In the genomic region with DNA sequence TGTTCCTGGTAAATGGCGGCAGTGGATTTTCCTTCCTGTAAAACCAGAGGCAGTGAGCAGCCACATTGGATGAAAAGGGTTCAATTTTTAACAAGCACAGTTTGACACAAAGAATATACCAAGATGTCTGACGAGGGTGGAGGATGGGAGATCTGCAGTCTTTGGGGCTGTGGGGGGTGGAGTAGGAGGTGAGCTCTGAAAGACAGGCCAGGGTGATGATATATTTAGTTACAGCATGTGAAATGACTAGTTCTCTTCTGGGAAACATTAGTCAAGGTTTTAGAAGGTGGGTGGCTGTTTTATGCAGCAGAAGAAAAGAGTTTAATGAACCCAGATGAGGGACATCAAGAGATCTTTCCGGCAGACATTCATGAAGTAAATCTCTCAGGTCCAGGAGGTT, we compare ENCODE assay signal across 27 mouse cellular contexts.
DNase-seq lines count a peak whose midpoint lies in the region; ATAC-seq and TF ChIP-seq lines count a peak whose summit lies in the region.
"Had no signal": no experiment of that assay in that cellular context is flagged by ENCODE, and none has a peak within 500 bp of the region (broad histone marks: within the 10 kb centered on the region; RNA-seq: fewer than 3 reads in every experiment).

No protein-coding gene starts in this region.

- no peak overlapping the region for H3K27ac ChIP-seq in testis, adult 2 months (ENCODE audit: control insufficient read depth, insufficient read depth, low read depth, low read length)
- H3K27ac ChIP-seq: embryonic facial prominence, embryonic 12.5 days; embryonic facial prominence, embryonic 15.5 days; heart, adult 2 months; heart, embryonic 10.5 days; heart, embryonic 13.5 days; hindbrain, embryonic 14.5 days; hindbrain, postnatal 0 days had no signal

- ATAC-seq in frontal cortex, adult (ENCODE audit: low TSS enrichment): peak; percentile 70
- ATAC-seq: activated CD4-positive, CD25-positive, alpha-beta regulatory T cell, adult 4 months; forebrain, embryonic 14.5 days; forebrain, postnatal 0 days; hindbrain, postnatal 0 days; inflammation-experienced regulatory T-cells, adult 6 months had no signal

- H3K4me3 ChIP-seq in testis, adult 2 months (ENCODE audit: control insufficient read depth, low read depth, low read length): peak overlapping the region; percentile 73; the same call in 1 of the 2 replicates
- H3K4me3 ChIP-seq: embryonic facial prominence, embryonic 12.5 days; embryonic facial prominence, embryonic 15.5 days; heart, adult 2 months; heart, embryonic 10.5 days; heart, embryonic 13.5 days had no signal

- no peak for DNase-seq in frontal cortex, postnatal 25 days (ENCODE audit: low spot score in 2 of 2)
- peak; percentile 17 to 46 for DNase-seq in left cerebral cortex, adult 9 months (ENCODE audit: low spot score in 2 of 2)
- no peak for DNase-seq in left cerebral cortex, postnatal 36 days (ENCODE audit: low spot score in 2 of 2)
- DNase-seq in testis, postnatal 10 days (ENCODE audit: low spot score): no peak
- DNase-seq: adrenal gland, postnatal 10 days; adrenal gland, postnatal 36 days; cerebellum, adult 11 months; cerebellum, adult 2 months; cerebellum, adult 9-11 months; cerebellum, postnatal 25 days; forebrain, postnatal 0 days; gastrocnemius, postnatal 10 days; gastrocnemius, postnatal 36 days; heart, adult 2 months; heart, postnatal 14 days; heart, postnatal 4 days had no signal

- TF ChIP-seq POLR2A in testis, adult 2 months (IDR thresholded peaks at IDR 0.05; ENCODE audit: control insufficient read depth, low read depth, low read length): no peak

- intact Hi-C loops in left cerebral cortex, postnatal 36 days (cut with DNase I): loop anchor here (5.0 kb wide), 1 partner anchor 201 kb away; no protein-coding TSS in a partner anchor

- H3K27me3 ChIP-seq in testis, adult 2 months (ENCODE audit: control insufficient read depth, insufficient read depth, low read length): no peaks in the 10 kb centered on the region
- H3K27me3 ChIP-seq: embryonic facial prominence, embryonic 15.5 days had no signal

- H3K4me1 ChIP-seq in testis, adult 2 months (ENCODE audit: control insufficient read depth, insufficient read depth, low read length): peaks cover 6% of the 10 kb centered on the region
- H3K4me1 ChIP-seq: embryonic facial prominence, embryonic 15.5 days had no signal

- TF ChIP-seq CTCF in testis, adult 2 months (IDR thresholded peaks at IDR 0.05; ENCODE audit: control insufficient read depth, insufficient read depth, insufficient replicate concordance, low read depth, low read length): no peak

- H3K36me3 ChIP-seq in testis, adult 2 months (ENCODE audit: control insufficient read depth, insufficient read depth, low read length): no peaks in the 10 kb centered on the region
- H3K36me3 ChIP-seq: embryonic facial prominence, embryonic 12.5 days; embryonic facial prominence, embryonic 15.5 days; heart, embryonic 10.5 days; heart, embryonic 13.5 days had no signal

Comparison
In these comparisons a context has a peak if more than half of its experiments do, and no peak if none do; other contexts are left out.
1. DNase-seq: peak in left cerebral cortex, adult 9 months (2 of 2); none in frontal cortex, postnatal 25 days (0 of 2), left cerebral cortex, postnatal 36 days (0 of 2) and testis, postnatal 10 days (single experiment).